ENCODE assay signal across 27 mouse cellular contexts in the genomic region with DNA sequence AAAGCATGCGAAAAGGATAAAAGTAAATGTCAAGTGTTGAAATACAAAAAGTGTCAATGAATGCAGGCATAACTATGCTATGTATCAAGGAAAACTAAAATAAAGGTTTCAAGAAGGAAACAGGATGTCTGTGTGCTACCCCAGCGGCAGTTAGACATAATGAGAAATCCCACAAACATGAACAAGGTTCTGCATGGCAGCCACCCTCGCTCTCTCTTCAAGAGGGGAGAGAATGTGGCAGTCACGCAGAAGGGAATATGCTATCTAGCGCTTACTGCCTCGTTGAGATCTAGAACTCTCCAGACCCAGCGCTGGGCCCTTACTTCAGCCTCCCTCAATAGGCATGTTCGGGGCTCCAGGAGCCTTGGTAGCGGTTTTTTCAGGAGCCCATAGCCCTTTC. TPM values are rescaled to one million over a fixed set of nuclear protein-coding genes. Genes with fewer than 3 reads are reported as not detected.
DNase-seq lines count a peak whose midpoint lies in the region; ATAC-seq and TF ChIP-seq lines count a peak whose summit lies in the region.
"Had no signal": no experiment of that assay in that cellular context is flagged by ENCODE, and none has a peak within 500 bp of the region (broad histone marks: within the 10 kb centered on the region; RNA-seq: fewer than 3 reads in every experiment).

No protein-coding gene starts in this region.

- 0 out of 2 replicates have a peak, but pooled peaks have one; percentile 4 for ATAC-seq in forebrain, embryonic 15.5 days (replicated peaks)
- ATAC-seq in forebrain, embryonic 13.5 days: no peak
- peak; percentile 48 to 53; a peak in 3 of 4 replicates for ATAC-seq in hematopoietic stem cell, adult 5-6 weeks (replicated peaks in 1 of 2; ENCODE audit: insufficient read depth in 1 of 2, low FRiP score in 2 of 2, low TSS enrichment in 1 of 2, low read depth in 1 of 2, poor library complexity in 2 of 2, severe bottlenecking in 2 of 2)
- ATAC-seq: hindbrain, embryonic 16.5 days; intestine, embryonic 15.5 days; Patski had no signal

- peaks cover 11% of the 10 kb centered on the region for H3K4me1 ChIP-seq in forebrain, embryonic 15.5 days
- peaks cover 8% of the 10 kb centered on the region; the same call in 1 of the 2 replicates for H3K4me1 ChIP-seq in forebrain, embryonic 13.5 days
- H3K4me1 ChIP-seq: embryonic facial prominence, embryonic 10.5 days; embryonic facial prominence, embryonic 13.5 days; forebrain, embryonic 10.5 days; hindbrain, embryonic 10.5 days; intestine, embryonic 15.5 days had no signal

- no peak for DNase-seq in left cerebral cortex, adult 2 months (ENCODE audit: extremely low spot score in 1 of 2, low spot score in 2 of 2)
- DNase-seq in left cerebral cortex, adult 18-20 months (ENCODE audit: low spot score in 2 of 2): no peak
- no peak for DNase-seq in right cerebral cortex, adult 18-20 months
- DNase-seq in retina, embryonic 14.5 days (ENCODE audit: low spot score): no peak
- DNase-seq: adrenal gland, postnatal 10 days; adrenal gland, postnatal 36 days; cerebellum, adult 18-20 months; cerebellum, adult 9-10 months; cerebellum, postnatal 14 days; embryo, embryonic 11 days; gastrocnemius, adult 2 months; gastrocnemius, postnatal 14 days; heart, adult 11 months had no signal

- H3K9ac ChIP-seq in forebrain, embryonic 15.5 days (replicated peaks): no peak overlapping the region
- H3K9ac ChIP-seq in forebrain, embryonic 13.5 days: no peak overlapping the region
- H3K9ac ChIP-seq: embryonic facial prominence, embryonic 13.5 days; hindbrain, embryonic 13.5 days; intestine, embryonic 15.5 days had no signal

- H3K27me3 ChIP-seq in forebrain, embryonic 15.5 days: no peaks in the 10 kb centered on the region
- no peaks in the 10 kb centered on the region for H3K27me3 ChIP-seq in forebrain, embryonic 13.5 days
- H3K27me3 ChIP-seq: embryonic facial prominence, embryonic 13.5 days; hindbrain, embryonic 13.5 days; intestine, embryonic 15.5 days had no signal

- no peak overlapping the region for H3K4me3 ChIP-seq in forebrain, embryonic 15.5 days
- no peak overlapping the region for H3K4me3 ChIP-seq in forebrain, embryonic 13.5 days
- no peak overlapping the region for H3K4me3 ChIP-seq in left cerebral cortex, adult 2 months
- H3K4me3 ChIP-seq: embryonic facial prominence, embryonic 10.5 days; embryonic facial prominence, embryonic 13.5 days; erythroblast, embryonic 14.5 days; forebrain, embryonic 10.5 days; gastrocnemius, adult 2 months; hindbrain, embryonic 10.5 days; hindbrain, embryonic 13.5 days; intestine, embryonic 15.5 days had no signal

- 0 out of 2 replicates have a peak overlapping the region, but pooled peaks have one; percentile 1 for H3K27ac ChIP-seq in forebrain, embryonic 15.5 days (replicated peaks)
- no peak overlapping the region for H3K27ac ChIP-seq in forebrain, embryonic 13.5 days
- peak overlapping the region; percentile 16 for H3K27ac ChIP-seq in left cerebral cortex, adult 2 months
- H3K27ac ChIP-seq: embryonic facial prominence, embryonic 10.5 days; embryonic facial prominence, embryonic 13.5 days; forebrain, embryonic 10.5 days; gastrocnemius, adult 2 months; hindbrain, embryonic 10.5 days; hindbrain, embryonic 13.5 days; intestine, embryonic 15.5 days had no signal

- no peak overlapping the region for H3K4me2 ChIP-seq in forebrain, embryonic 15.5 days (replicated peaks)
- H3K4me2 ChIP-seq in forebrain, embryonic 13.5 days: no peak overlapping the region
- H3K4me2 ChIP-seq: embryonic facial prominence, embryonic 13.5 days; heart, embryonic 11.5 days; hindbrain, embryonic 13.5 days; intestine, embryonic 15.5 days had no signal

- H3K9me3 ChIP-seq in forebrain, embryonic 15.5 days: no peaks in the 10 kb centered on the region
- no peaks in the 10 kb centered on the region for H3K9me3 ChIP-seq in forebrain, embryonic 13.5 days (replicated peaks)
- H3K9me3 ChIP-seq: embryonic facial prominence, embryonic 10.5 days; embryonic facial prominence, embryonic 13.5 days; forebrain, embryonic 10.5 days; G1E; hindbrain, embryonic 10.5 days; hindbrain, embryonic 13.5 days; intestine, embryonic 15.5 days had no signal

- no peak for TF ChIP-seq CTCF in left cerebral cortex, adult 2 months (IDR thresholded peaks at IDR 0.05)

- H3K36me3 ChIP-seq in forebrain, embryonic 15.5 days: no peaks in the 10 kb centered on the region
- H3K36me3 ChIP-seq in forebrain, embryonic 13.5 days (ENCODE audit: poor library complexity, severe bottlenecking): no peaks in the 10 kb centered on the region
- H3K36me3 ChIP-seq: embryonic facial prominence, embryonic 10.5 days; embryonic facial prominence, embryonic 13.5 days; forebrain, embryonic 10.5 days; G1E; hindbrain, embryonic 10.5 days; hindbrain, embryonic 13.5 days; intestine, embryonic 15.5 days had no signal

- WGBS in forebrain, embryonic 15.5 days: 70% methylated on average over 9 of the region's 9 CpGs
- 80% methylated on average over 9 of the region's 9 CpGs for WGBS in forebrain, embryonic 13.5 days

- intact Hi-C loops in left cerebral cortex, adult 2 months (cut with DNase I): no loop called here

RNA-seq across cellular contexts. Expression of a gene that starts 38.2 kb away (rescaled TPM):
- 5.2 TPM in 2 replicates for polyA plus RNA-seq in forebrain, embryonic 15.5 days (2015; fragmentation: Nextera tagmentation; extraction: Ambion mirVana)
- 2.2 and 2.7 TPM in 2 replicates for polyA plus RNA-seq in forebrain, embryonic 13.5 days (2015; fragmentation: Nextera tagmentation; extraction: Ambion mirVana)
- total RNA-seq in left cerebral cortex, adult 2 months (2021): 100 to 1,000 TPM; 166 to 173 TPM
- 100 to 1,000 TPM; 164 to 171 TPM for total RNA-seq in left cerebral cortex, adult 18-20 months (2021)
- 2.5 TPM in 2 replicates for total RNA-seq in hematopoietic stem cell, adult 5-6 weeks (2017)
- polyA plus RNA-seq: erythroblast, embryonic 14.5 days; G1E; Patski had no signal

Comparison
In these comparisons a context has a peak if more than half of its experiments do, and no peak if none do; other contexts are left out.
1. RNA of a gene that starts 38.2 kb away (total RNA-seq): 166 to 173 TPM in left cerebral cortex, adult 2 months and 164 to 171 TPM in left cerebral cortex, adult 18-20 months; 2.5 TPM in hematopoietic stem cell, adult 5-6 weeks; every median in the first group is over 10 times any median in the second.